Mouse (Mus musculus) embryo, embryonic 10.5 days (tissue): ENCODE data around the gene Psmb3.

Experiments
- DNase-seq: peaks from one replicate; pipeline ENCODE4 v3.0.0-alpha.2; 2015; ENCODE audit warnings: low spot score

Gene Psmb3

DNA sequence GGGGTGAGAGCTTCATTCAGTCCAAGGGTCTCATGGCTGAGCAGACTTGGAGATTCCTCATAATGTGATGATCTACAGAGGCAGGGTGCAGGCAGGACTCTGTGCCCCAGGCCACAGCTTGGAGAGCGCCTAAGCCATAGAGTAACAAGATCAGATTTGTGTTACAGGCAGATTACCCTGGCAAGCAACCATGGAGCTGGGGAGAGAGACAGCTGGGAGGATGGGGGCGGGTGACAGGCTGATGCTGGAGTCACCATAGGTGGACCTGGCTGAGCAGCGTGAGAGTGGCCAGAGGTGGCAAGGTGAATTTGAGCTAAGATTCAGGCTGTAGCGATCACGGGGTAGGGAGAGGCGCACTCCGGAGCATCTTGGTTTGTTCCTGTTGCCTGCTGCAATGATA lies 35.0 kb upstream of the Psmb3 start:
- no peak for DNase-seq

GRCm38 (mm10) chr11:97669268-97669667 lies 33.9 kb upstream of the Psmb3 start:
- no peak for DNase-seq

DNA sequence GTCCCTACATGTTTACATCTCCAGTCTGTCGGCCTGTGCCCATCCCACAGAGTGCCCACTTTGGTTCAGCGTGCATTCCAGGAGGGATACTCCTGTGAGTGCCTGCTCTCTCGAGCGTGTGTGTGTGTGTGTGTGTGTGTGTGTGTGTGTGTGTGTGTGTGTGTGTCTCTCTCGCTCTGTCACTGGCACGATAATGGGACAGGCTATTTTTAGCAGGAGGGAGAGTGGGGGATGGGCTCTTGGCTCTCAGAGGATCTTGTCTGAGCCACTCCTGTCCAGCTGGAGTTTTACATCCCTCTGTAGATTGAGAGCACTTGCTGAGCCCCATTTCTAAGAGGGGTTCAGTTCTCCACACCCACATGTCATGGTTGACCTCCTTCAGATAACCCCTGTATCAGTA lies 33.4 kb upstream of the Psmb3 start:
- DNase-seq: peak; percentile 31

DNA sequence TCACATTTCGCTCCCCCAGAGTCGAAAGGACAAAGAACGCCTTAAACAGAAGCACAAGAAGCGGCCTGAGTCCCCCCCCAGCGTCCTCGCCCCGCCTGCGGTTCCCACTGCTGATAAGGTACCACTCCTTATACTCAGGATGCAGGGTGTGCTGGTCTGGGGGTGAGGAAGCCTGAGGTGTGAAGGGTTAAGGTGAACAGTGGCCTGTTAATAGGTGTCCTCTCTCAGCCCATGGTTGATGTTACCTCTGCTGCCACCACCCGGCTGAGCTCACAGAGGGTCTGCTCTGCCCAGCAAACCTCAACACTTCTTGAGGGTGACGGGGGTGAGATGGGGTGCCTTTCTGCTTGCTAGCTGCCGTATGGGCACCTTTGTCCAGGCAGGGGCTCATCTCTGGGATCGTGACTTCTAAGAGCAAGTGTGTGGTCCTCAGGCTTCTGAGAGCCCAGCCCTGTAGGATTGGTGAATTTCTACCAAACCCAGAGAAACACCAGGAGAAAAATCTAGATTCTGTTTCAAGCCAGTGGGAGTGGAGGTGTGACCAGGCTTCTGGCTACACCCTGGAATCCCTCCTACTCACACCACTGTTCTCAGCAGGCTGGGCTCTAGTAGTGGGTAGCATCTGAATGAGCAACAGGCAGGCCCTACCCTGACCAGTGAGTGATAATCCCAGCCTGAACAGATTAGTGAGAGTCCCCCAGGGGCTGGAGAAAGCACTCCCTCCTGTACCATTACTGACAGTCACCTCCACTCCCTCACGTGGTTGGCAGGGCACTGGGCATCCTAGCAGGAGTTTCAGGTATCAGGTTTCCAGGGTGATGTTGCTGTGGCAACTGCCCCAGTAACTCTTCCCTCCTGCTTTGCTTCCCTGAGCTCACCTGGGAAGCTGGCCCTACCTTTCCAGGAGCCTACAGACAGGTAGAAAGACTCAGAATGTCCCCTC lies 32.7 kb upstream of the Psmb3 start:
- DNase-seq: no peak

DNA sequence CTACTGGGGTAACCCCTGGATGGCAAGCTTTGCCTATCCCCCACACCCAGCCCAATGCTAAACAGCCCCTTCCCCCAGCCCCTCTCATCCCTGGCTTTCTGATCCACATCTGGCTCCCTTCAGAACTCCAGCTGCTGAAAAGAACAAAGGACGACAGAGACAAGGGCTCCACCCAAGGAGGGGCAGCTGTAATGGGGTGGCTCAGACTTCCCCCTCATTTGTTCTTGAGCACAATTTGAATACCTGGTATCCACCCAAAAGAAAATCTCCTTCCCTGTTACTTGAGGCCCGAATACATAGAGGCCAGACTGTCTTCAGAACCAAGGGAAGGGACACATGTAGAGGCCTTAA lies 32.0 kb upstream of the Psmb3 start:
- no peak for DNase-seq

GRCm38 (mm10) chr11:97673148-97673547 lies 30.1 kb upstream of the Psmb3 start:
- DNase-seq: no peak

GRCm38 (mm10) chr11:97676050-97676754 lies 27.0 kb upstream of the Psmb3 start:
- no peak for DNase-seq

DNA sequence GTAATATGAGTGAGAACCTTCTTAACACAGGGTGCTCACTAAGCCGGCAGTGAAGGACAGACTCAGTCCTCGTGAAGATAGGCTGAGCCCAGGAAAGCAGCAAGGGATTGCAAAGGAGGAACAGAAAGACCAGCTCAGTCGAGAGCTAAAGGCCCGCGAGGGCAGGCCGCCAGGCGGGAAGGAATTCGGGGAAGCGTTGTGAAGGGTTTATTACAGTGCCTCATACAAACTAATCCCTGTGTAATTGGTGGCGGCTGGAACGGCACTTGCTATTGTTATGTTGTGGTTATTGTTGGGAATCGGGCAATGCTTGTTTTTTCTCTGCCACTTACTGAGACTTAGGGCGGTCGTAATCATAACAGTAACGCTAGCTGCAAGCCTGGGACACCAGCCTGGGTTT lies 25.8 kb upstream of the Psmb3 start:
- DNase-seq: no peak

- peak; percentile 55 for DNase-seq
Measured at GRCm38 (mm10) chr11:97677842-97678241, 25.4 kb upstream of the Psmb3 start.

DNA sequence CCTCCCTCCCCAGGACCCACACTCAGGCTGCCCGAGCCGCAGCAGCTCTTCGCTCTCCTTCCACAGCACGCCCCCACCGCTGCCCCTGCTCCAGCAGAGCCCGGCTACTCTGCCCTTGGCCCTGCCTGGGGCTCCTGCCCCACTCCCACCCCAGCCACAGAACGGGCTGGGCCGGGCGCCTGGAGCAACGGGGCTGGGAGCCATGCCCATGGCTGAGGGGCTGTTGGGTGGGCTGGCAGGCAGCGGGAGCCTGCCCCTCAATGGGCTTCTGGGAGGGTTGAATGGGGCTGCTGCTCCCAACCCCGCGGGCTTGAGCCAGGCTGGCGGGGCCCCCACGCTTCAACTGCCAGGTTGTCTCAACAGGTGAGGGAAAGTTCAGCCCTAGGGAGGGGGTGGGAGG lies 24.9 kb upstream of the Psmb3 start:
- no peak for DNase-seq

DNA sequence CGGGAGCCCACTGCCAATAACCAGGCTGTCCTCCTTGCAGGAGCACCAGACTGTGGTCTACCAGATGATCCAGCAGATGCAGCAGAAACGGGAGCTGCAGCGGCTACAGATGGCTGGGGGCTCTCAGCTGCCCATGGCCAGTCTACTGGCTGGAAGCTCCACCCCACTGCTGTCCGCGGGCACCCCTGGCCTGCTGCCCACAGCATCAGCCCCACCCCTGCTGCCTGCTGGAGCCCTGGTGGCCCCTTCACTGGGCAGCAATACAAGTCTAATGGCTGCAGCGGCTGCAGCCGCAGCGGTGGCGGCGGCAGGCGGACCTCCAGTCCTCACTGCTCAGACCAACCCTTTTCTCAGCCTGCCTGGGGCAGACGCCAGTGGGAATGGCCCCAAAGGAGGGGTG lies 22.8 kb upstream of the Psmb3 start:
- no peak for DNase-seq

GRCm38 (mm10) chr11:97682504-97683055 lies 20.6 kb upstream of the Psmb3 start:
- no peak for DNase-seq

DNA sequence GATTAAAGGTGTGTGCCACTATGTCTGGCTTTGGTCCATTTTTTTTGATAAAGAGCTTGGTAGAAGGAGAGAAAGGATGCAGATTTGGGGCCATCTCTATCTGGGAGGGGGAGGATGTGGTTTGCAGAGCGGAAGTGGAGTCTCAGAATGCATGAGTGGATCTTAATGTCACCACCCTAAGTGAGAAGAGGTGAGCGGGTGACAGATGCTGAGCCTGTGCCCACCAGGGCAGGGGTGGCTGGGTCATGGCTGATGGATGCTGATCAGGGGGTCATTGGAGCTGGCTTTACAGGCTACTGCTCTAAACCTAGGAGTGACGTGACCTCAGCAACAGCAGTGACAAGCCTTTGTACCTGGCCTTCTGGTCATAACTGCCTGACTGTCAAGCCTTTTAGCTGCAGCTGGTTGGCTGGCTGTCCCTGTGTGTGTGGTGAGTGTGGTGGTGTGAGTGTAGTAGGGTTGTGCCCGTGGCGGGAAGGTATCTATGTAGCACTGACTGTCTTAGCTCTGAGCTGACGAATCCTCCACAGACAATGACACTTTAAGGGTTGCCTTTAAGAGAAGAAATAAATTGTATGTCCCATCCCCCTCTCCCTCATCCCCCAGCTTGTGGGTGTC lies 19.0 kb upstream of the Psmb3 start:
- DNase-seq: no peak

GRCm38 (mm10) chr11:97684766-97685165 lies 18.4 kb upstream of the Psmb3 start:
- no peak for DNase-seq

- peak; percentile 90 for DNase-seq
Measured at GRCm38 (mm10) chr11:97685613-97686321, 17.4 kb upstream of the Psmb3 start, which contains the start of gene Cisd3. Cisd3 (plus strand) TSS chr11:97685826.

DNA sequence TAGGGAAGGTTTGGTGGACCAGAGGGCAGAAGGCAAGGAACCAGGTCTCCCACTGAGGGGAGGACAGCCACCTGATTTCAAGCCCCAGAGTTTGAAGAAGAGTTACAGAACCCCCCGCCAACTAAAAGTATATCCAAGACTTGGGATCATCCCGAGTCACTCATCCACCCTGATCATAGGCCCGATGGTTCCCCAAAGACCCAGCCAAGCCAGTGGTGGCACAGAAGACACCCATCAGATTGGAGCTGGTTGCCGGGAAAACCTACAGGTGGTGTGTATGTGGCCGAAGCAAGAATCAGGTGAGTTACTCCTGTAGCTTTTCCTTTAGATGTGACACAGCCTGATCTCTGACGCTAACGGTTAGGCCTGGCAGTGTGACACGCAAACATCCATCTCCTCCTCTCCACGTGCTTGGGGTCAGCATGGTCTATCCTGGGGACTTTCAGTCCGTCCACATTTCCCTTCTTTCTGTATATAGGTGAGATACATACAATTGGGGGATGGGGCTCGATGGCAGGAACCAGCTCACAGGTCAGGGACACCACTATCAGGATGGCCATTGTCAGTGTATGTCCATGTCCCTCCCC lies 16.8 kb upstream of the Psmb3 start:
- no peak for DNase-seq

DNA sequence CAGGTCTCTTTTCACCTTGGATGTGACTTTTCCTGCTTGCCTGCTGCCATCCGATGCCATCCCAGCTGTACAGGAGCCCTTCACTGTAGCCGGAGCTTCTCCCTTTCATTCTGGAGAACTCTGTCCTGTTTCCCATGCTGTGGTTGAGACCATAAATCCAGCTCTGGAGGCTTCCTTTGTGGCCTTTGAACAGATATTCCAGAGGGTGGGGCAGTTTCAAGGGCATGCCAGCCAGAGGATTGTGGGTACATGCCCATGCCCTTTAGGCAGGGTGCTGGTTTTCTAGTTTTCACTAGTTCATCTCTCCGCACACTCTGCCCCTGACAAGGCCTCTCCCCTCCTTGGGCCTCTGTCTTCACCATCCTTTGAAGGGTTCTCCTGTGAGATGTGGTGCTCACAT lies 16.1 kb upstream of the Psmb3 start:
- no peak for DNase-seq

GRCm38 (mm10) chr11:97689861-97690260 lies 13.3 kb upstream of the Psmb3 start:
- DNase-seq: peak; percentile 85

DNA sequence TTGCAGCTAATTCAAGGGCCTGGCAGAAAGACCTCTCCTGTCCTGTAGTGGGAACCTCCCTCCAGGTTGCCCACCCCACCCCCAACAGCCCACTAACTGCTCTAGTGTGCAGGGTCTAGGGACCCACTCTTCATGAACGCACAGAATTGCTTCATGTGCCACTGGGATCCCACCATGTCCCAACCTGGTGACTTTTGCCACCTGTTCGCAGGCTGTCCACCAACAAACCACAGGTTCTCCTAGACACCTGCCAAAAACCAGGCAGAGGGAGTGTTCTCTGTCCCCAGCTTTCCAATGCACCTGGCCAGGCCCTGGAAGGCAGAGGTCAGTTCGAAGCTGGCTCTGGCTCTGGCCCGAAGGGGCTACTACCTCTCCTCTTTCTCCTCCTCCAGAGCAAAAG lies 8.8 kb upstream of the Psmb3 start:
- DNase-seq: no peak

- DNase-seq: peak; percentile 33
Measured at GRCm38 (mm10) chr11:97694921-97695711, 8.1 kb upstream of the Psmb3 start.
